In genomic region chr5:92683351-92683807, GRCm38 (mm10) we compare ENCODE assay signal across 8 mouse cellular contexts. TPM values are rescaled to one million over a fixed set of nuclear protein-coding genes. Genes with fewer than 3 reads are reported as not detected.
DNase-seq lines count a peak whose midpoint lies in the region; ATAC-seq and TF ChIP-seq lines count a peak whose summit lies in the region.

TSS of gene Shroom3 (plus strand) at chr5:92683435.

- 1% methylated on average over 26 of the region's 26 CpGs for WGBS in cerebellum, adult 2 months
- under 1% methylated on average over 26 of the region's 26 CpGs for WGBS in heart, embryonic 16.5 days
- WGBS in midbrain, embryonic 10.5 days, result under 1% methylated on average over 26 of the region's 26 CpGs

- H3K27me3 ChIP-seq in cerebellum, adult 2 months (ENCODE audit: control insufficient read depth, insufficient read depth, low read length), result peaks cover 2% of the 10 kb centered on the region; the same call in 1 of the 2 replicates
- H3K27me3 ChIP-seq in heart, embryonic 16.5 days (ENCODE audit: control insufficient read depth, insufficient read depth, low read length), result 0 out of 2 replicates have a peak, but pooled peaks cover 2% of the 10 kb centered on the region
- H3K27me3 ChIP-seq in midbrain, embryonic 10.5 days (ENCODE audit: low read depth, poor library complexity, severe bottlenecking), result peaks cover 6% of the 10 kb centered on the region

- H3K36me3 ChIP-seq in heart, embryonic 16.5 days (ENCODE audit: control insufficient read depth, insufficient read depth), result no peaks in the 10 kb centered on the region
- no peaks in the 10 kb centered on the region for H3K36me3 ChIP-seq in midbrain, embryonic 10.5 days

- ATAC-seq in heart, embryonic 16.5 days (replicated peaks; ENCODE audit: extremely low read depth, insufficient read depth, low FRiP score), result no peak
- ATAC-seq in activated CD4-positive, CD25-positive, alpha-beta regulatory T cell, adult 4 months, result no peak

- H3K9ac ChIP-seq in heart, embryonic 16.5 days (ENCODE audit: low read length), result peak within 1 kb of the TSS; percentile 71

- H3K9me3 ChIP-seq in heart, embryonic 16.5 days (replicated peaks; ENCODE audit: control insufficient read depth, low read length), result no peaks in the 10 kb centered on the region
- H3K9me3 ChIP-seq in midbrain, embryonic 10.5 days (replicated peaks), result no peaks in the 10 kb centered on the region

- no peak for TF ChIP-seq CTCF in cerebellum, adult 2 months (IDR thresholded peaks at IDR 0.05; ENCODE audit: borderline replicate concordance, insufficient read depth, low read depth, low read length)

- H3K4me2 ChIP-seq in heart, embryonic 16.5 days (ENCODE audit: low read depth, low read length), result peak within 1 kb of the TSS; percentile 71

- H3K4me1 ChIP-seq in cerebellum, adult 2 months (ENCODE audit: control insufficient read depth, insufficient read depth, low read length), result no peaks in the 10 kb centered on the region
- no peaks in the 10 kb centered on the region for H3K4me1 ChIP-seq in heart, embryonic 16.5 days (ENCODE audit: control insufficient read depth, insufficient read depth, low read length)
- H3K4me1 ChIP-seq in midbrain, embryonic 10.5 days, result peaks cover 54% of the 10 kb centered on the region

- no peak within 1 kb of the TSS for H3K27ac ChIP-seq in cerebellum, adult 2 months (ENCODE audit: insufficient read depth, low read length)
- peak within 1 kb of the TSS; percentile 91 for H3K27ac ChIP-seq in heart, embryonic 16.5 days (ENCODE audit: low read length)
- peak within 1 kb of the TSS; percentile 92 for H3K27ac ChIP-seq in midbrain, embryonic 10.5 days (replicated peaks)

- peak in 1 of 2 experiments; percentile 22 for DNase-seq in cerebellum, adult 2 months
- no peak for DNase-seq in cerebellum, adult 11 months
- DNase-seq in embryo, embryonic 11 days, result peak; percentile 70
- peak; percentile 40 for DNase-seq in kidney, postnatal 14 days
- DNase-seq in midbrain, embryonic 10.5 days (ENCODE audit: low spot score), result no peak
- no peak for DNase-seq in layer of hippocampus, adult 9-11 months

- peak within 1 kb of the TSS; percentile 46 for H3K4me3 ChIP-seq in cerebellum, adult 2 months (replicated peaks; ENCODE audit: insufficient read depth, low read depth, low read length)
- peak within 1 kb of the TSS; percentile 58 for H3K4me3 ChIP-seq in heart, embryonic 16.5 days (ENCODE audit: low read length)
- peak within 1 kb of the TSS; percentile 62 for H3K4me3 ChIP-seq in midbrain, embryonic 10.5 days

- TF ChIP-seq POLR2A in cerebellum, adult 2 months (IDR thresholded peaks at IDR 0.05; ENCODE audit: borderline replicate concordance, insufficient read depth, low read length), result no peak

RNA-seq across cellular contexts. Expression of gene Shroom3, which starts in this region (rescaled TPM):
- 4.4 and 4.6 TPM in 2 replicates for polyA plus RNA-seq in cerebellum, adult 2 months (2012; rRNA removed)
- polyA plus RNA-seq in heart, embryonic 16.5 days (2015; fragmentation: Nextera tagmentation; extraction: Ambion mirVana), result 10.7 and 11.7 TPM in 2 replicates
- 5.8 and 8.3 TPM in 2 replicates for polyA plus RNA-seq in midbrain, embryonic 10.5 days (2016; fragmentation: Nextera tagmentation; extraction: Ambion mirVana)
- polyA plus RNA-seq in activated CD4-positive, CD25-positive, alpha-beta regulatory T cell, adult 4 months (2017; shearing (Covaris generic)), result not detected

Comparison
In these comparisons a context has a peak if more than half of its experiments do, and no peak if none do; other contexts are left out.
1. DNase-seq: peak in embryo, embryonic 11 days (single experiment) and kidney, postnatal 14 days (single experiment); none in cerebellum, adult 11 months (single experiment), midbrain, embryonic 10.5 days (single experiment) and layer of hippocampus, adult 9-11 months (single experiment).
2. Peak in every context shown above with its lines, with median percentiles within 50 percentile points of each other: H3K4me3 ChIP-seq.